Mouse (Mus musculus) E14TG2a.4 (cell line): ENCODE measurements around the gene Psmc3ip.

Experiments used
- CTCF ChIP-seq: conservative IDR thresholded peaks from 2 replicates; pipeline ENCODE4 v1.5.1; 2014; ENCODE audit warnings: low read length
- NANOG ChIP-seq: IDR thresholded peaks from 2 replicates; pipeline ENCODE4 v1.6.1; 2014; ENCODE audit warnings: borderline replicate concordance, low read length, mixed read lengths

GRCm38 (mm10) chr11:101086756-101087681 lies 8.2 kb downstream of the Psmc3ip start, which contains the start of gene Mlx:
- TF ChIP-seq CTCF, result no peak
- peak; percentile 42; the same call in 1 of the 2 replicates for TF ChIP-seq NANOG
